Mouse (Mus musculus) heart, embryonic 14.5 days (tissue): ENCODE results near the gene Gm20696. TPM values are rescaled to one million over a fixed set of nuclear protein-coding genes. Genes with fewer than 3 reads are reported as not detected.

Source experiments
- ATAC-seq: fragments of 200-750 bp; cut with Nextera tagmentation; 2 replicates; pipeline ENCODE4 v1.8.0; 2017; ENCODE audit warnings: low read depth, moderate TSS enrichment; ENCODE audit not compliant: insufficient number of reproducible peaks, insufficient read depth, low FRiP score
- H3K27ac ChIP-seq, 2 experiments: fragments of 200-500 bp in 1 of 2; fragments of 300-500 bp in 1 of 2; sonication (generic) in 1 of 2; replicated peaks in 1 of 2; 2 replicates each; pipeline ENCODE4 v1.5.1; 2012 to 2014; ENCODE audit warnings: low read depth in 2 of 2, low read length in 2 of 2, control low read depth in 1 of 2, mild to moderate bottlenecking in 1 of 2, mixed read lengths in 1 of 2; ENCODE audit not compliant: control insufficient read depth in 1 of 2, insufficient read depth in 1 of 2
- H3K27me3 ChIP-seq: fragments of 300-500 bp; sonication (generic); 2 replicates; pipeline ENCODE4 v1.6.1; 2014; ENCODE audit warnings: mild to moderate bottlenecking, low read length, control low read depth; ENCODE audit not compliant: control insufficient read depth, insufficient read depth
- H3K36me3 ChIP-seq: fragments of 300-500 bp; sonication (generic); 2 replicates; pipeline ENCODE4 v1.6.1; 2014; ENCODE audit warnings: mild to moderate bottlenecking, control low read depth, low read length, mixed read lengths; ENCODE audit not compliant: control insufficient read depth, insufficient read depth
- H3K4me1 ChIP-seq, 2 experiments: fragments of 200-500 bp in 1 of 2; fragments of 300-500 bp in 1 of 2; sonication (generic) in 1 of 2; 2 replicates each; pipeline ENCODE4 v1.6.1; 2012 to 2014; ENCODE audit warnings: low read length in 2 of 2, control low read depth in 1 of 2, mixed read lengths in 1 of 2; ENCODE audit not compliant: control insufficient read depth in 2 of 2, insufficient read depth in 2 of 2
- H3K4me2 ChIP-seq: fragments of 300-500 bp; sonication (generic); 2 replicates; pipeline ENCODE4 v1.6.1; 2014; ENCODE audit warnings: mild to moderate bottlenecking, low read length
- H3K4me3 ChIP-seq, 2 experiments: fragments of 200-500 bp in 1 of 2; fragments of 300-500 bp in 1 of 2; sonication (generic) in 1 of 2; 2 replicates each; pipeline ENCODE4 v1.5.1; 2012 to 2014; ENCODE audit warnings: low read length in 2 of 2, mild to moderate bottlenecking in 2 of 2, control low read depth in 1 of 2, low read depth in 1 of 2, moderate library complexity in 1 of 2; ENCODE audit not compliant: control insufficient read depth in 1 of 2, insufficient read depth in 1 of 2
- H3K9ac ChIP-seq: fragments of 300-500 bp; sonication (generic); 2 replicates; pipeline ENCODE4 v1.6.1; 2014; ENCODE audit warnings: mild to moderate bottlenecking, low read length
- H3K9me3 ChIP-seq: fragments of 300-500 bp; sonication (generic); 2 replicates; pipeline ENCODE4 v1.6.1; 2016; ENCODE audit warnings: low read length, control low read depth; ENCODE audit not compliant: control insufficient read depth
- WGBS: fragments of 180-500 bp; shearing (Covaris S2); extraction: QIAGEN DNeasy Blood & Tissue Kit; methylation state at CpG from one replicate; pipeline ENCODE4 v1.1.7; 2014; 5-methylcytosine and 5-hydroxymethylcytosine counted together
- polyA plus RNA-seq: library from polyadenylated mRNA; unstranded; fragments of >200 nt; fragmentation: Nextera tagmentation; extraction: Ambion mirVana; gene quantifications from 2 replicates; pipeline ENCODE4 v1.2.1, GENCODE M21; 2014

The Gm20696 gene
- polyA plus RNA-seq, 1 experiment from 2014 or later: 3.9 TPM

GRCm38 (mm10) chr6:99631637-99632036 is 35.0 kb downstream of the Gm20696 start:
- whole genome bisulfite sequencing: 85% methylated on average over 5 of the region's 5 CpGs
- no peak for ATAC-seq
- H3K4me3 ChIP-seq: no peak overlapping the region

GRCm38 (mm10) chr6:99629726-99630458 is 36.7 kb downstream of the Gm20696 start:
- Histone ChIP-seq H3K9ac (no peak overlapping the region), H3K4me2 (no peak overlapping the region), H3K9me3 (no peaks in the 10 kb centered on the region), H3K27me3 (no peaks in the 10 kb centered on the region), H3K4me3 (no peak overlapping the region), H3K4me1 (no peaks in the 10 kb centered on the region), H3K36me3 (no peaks in the 10 kb centered on the region), H3K27ac (no peak overlapping the region)
- no peak for ATAC-seq
- WGBS: 82% methylated on average over 8 of the region's 8 CpGs

More at GRCm38 (mm10) chr6:99631637-99632036, 35.0 kb downstream of the Gm20696 start:
- Histone ChIP-seq H3K36me3 (no peaks in the 10 kb centered on the region), H3K4me1 (no peaks in the 10 kb centered on the region), H3K27me3 (no peaks in the 10 kb centered on the region), H3K27ac (no peak overlapping the region), H3K9ac (no peak overlapping the region), H3K9me3 (no peaks in the 10 kb centered on the region), H3K4me2 (no peak overlapping the region)

- 73% methylated on average over 2 of the region's 2 CpGs for WGBS
- Histone ChIP-seq H3K9ac (no peak overlapping the region), H3K4me2 (no peak overlapping the region), H3K4me1 (no peaks in the 10 kb centered on the region; a peak in 1 of 4 replicates), H3K9me3 (no peaks in the 10 kb centered on the region), H3K36me3 (no peaks in the 10 kb centered on the region), H3K27me3 (no peaks in the 10 kb centered on the region), H3K4me3 (no peak overlapping the region), H3K27ac (no peak overlapping the region)
- no peak for ATAC-seq
Measured at GRCm38 (mm10) chr6:99626347-99626746, 40.2 kb downstream of the Gm20696 start.

- Histone ChIP-seq H3K27ac (no peak overlapping the region), H3K36me3 (no peaks in the 10 kb centered on the region), H3K4me1 (no peaks in the 10 kb centered on the region; a peak in 1 of 4 replicates), H3K4me2 (no peak overlapping the region), H3K9me3 (no peaks in the 10 kb centered on the region), H3K9ac (no peak overlapping the region), H3K4me3 (no peak overlapping the region), H3K27me3 (no peaks in the 10 kb centered on the region)
- 49% methylated on average over 7 of the region's 7 CpGs for WGBS
- ATAC-seq: no peak
Measured at GRCm38 (mm10) chr6:99625803-99626202, 40.8 kb downstream of the Gm20696 start.

- Histone ChIP-seq H3K4me1 (no peaks in the 10 kb centered on the region; a peak in 1 of 4 replicates), H3K9me3 (no peaks in the 10 kb centered on the region), H3K4me3 (no peak overlapping the region), H3K27ac (no peak overlapping the region), H3K27me3 (no peaks in the 10 kb centered on the region), H3K4me2 (no peak overlapping the region), H3K36me3 (no peaks in the 10 kb centered on the region), H3K9ac (no peak overlapping the region)
- no peak for ATAC-seq
- 79% methylated on average over 7 of the region's 7 CpGs for WGBS
Measured at GRCm38 (mm10) chr6:99625306-99625705, 41.3 kb downstream of the Gm20696 start.

GRCm38 (mm10) chr6:99624542-99624941 is 42.1 kb downstream of the Gm20696 start:
- Histone ChIP-seq H3K4me1 (no peaks in the 10 kb centered on the region; a peak in 1 of 4 replicates), H3K9me3 (no peaks in the 10 kb centered on the region), H3K27ac (no peak overlapping the region), H3K4me2 (no peak overlapping the region), H3K27me3 (no peaks in the 10 kb centered on the region), H3K36me3 (no peaks in the 10 kb centered on the region), H3K4me3 (no peak overlapping the region), H3K9ac (no peak overlapping the region)
- no peak for ATAC-seq
- 81% methylated on average over 3 of the region's 3 CpGs for WGBS

- no peaks in the 10 kb centered on the region for H3K27me3 ChIP-seq
Measured at GRCm38 (mm10) chr6:99623641-99624040, 43.0 kb downstream of the Gm20696 start.

GRCm38 (mm10) chr6:99621167-99621566 is 45.4 kb downstream of the Gm20696 start:
- no peak overlapping the region for H3K27ac ChIP-seq
- no peaks in the 10 kb centered on the region for H3K9me3 ChIP-seq
- no peak overlapping the region for H3K4me3 ChIP-seq
- no peaks in the 10 kb centered on the region for H3K27me3 ChIP-seq
- 69% methylated on average over 4 of the region's 4 CpGs for WGBS
- no peak for ATAC-seq
- no peak overlapping the region for H3K4me2 ChIP-seq
- H3K9ac ChIP-seq: no peak overlapping the region
- H3K4me1 ChIP-seq: no peaks in the 10 kb centered on the region; a peak in 1 of 4 replicates
- no peaks in the 10 kb centered on the region for H3K36me3 ChIP-seq

More at GRCm38 (mm10) chr6:99623641-99624040, 43.0 kb downstream of the Gm20696 start:
- no peak for ATAC-seq
- Histone ChIP-seq H3K27ac (no peak overlapping the region), H3K4me3 (no peak overlapping the region), H3K4me2 (0 out of 2 replicates have a peak overlapping the region, but pooled peaks have one; percentile 4), H3K4me1 (no peaks in the 10 kb centered on the region; a peak in 1 of 4 replicates), H3K36me3 (no peaks in the 10 kb centered on the region), H3K9ac (no peak overlapping the region), H3K9me3 (no peaks in the 10 kb centered on the region)
- 18% methylated on average over 6 of the region's 6 CpGs for WGBS
